Mouse (Mus musculus) ES-Bruce4 (cell line): ENCODE results near the gene Mark3.

Experiments
- EP300 ChIP-seq: IDR thresholded peaks from 2 replicates; pipeline ENCODE4 v1.6.1; 2011; ENCODE audit warnings: low read depth, low read length; ENCODE audit not compliant: insufficient read depth
- POLR2A ChIP-seq: IDR thresholded peaks from one replicate; pipeline ENCODE4 v1.8.1; 2011; ENCODE audit warnings: low read length; ENCODE audit not compliant: insufficient read depth

DNA sequence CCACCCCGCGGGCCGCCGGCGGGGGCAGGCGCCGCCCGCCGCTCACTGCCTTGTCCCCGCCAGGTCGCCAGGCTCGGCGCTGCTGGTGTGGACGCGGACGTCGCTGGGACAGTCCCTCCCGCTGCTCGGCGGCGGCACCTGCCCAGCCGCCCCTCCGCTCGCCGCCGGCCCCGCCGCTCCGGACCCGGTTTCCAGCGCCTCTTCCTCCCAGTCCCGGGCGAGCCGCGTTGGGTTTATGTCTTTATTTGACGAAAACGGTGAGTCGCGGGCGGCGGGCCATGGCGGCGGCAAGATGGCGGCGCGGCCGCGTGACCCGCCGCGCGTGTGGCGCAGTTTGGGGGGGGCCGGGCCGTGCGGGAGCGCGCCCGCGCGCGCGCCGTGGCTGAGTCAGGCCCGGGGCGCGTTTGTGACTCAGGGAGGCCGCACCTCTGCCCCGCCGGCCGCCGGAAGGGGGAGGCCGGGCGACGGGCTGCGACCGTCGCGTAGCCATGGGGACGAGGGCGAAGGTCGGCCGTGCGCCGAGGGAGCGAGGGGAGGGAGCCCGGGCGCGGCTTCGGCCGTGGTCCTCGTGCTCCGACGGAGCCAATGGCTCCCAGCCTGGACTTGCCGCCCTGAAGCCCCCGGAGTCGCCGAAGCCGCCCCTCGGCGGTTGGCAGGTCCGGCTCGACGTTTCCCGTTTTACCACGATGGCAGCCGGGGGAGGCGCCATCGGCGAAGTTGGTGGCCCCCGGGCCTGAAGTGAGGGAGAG, 35.9 kb upstream of the Mark3 start:
- TF ChIP-seq POLR2A: no peak
- TF ChIP-seq EP300: no peak
